Comparison of ENCODE assay signal across 15 mouse cellular contexts in genomic region chr12:116282856-116283255, GRCm38 (mm10). TPM values are rescaled to one million over a fixed set of nuclear protein-coding genes. Genes with fewer than 3 reads are reported as not detected.
DNase-seq lines count a peak whose midpoint lies in the region; ATAC-seq and TF ChIP-seq lines count a peak whose summit lies in the region.
"Had no signal": no experiment of that assay in that cellular context is flagged by ENCODE, and none has a peak within 500 bp of the region (broad histone marks: within the 10 kb centered on the region; RNA-seq: fewer than 3 reads in every experiment).

No protein-coding gene starts in this region.

- TF ChIP-seq CTCF in C2C12 (IDR thresholded peaks at IDR 0.05; ENCODE audit: control insufficient read depth, insufficient read depth, insufficient read length): no peak
- TF ChIP-seq CTCF in G1E (IDR thresholded peaks at IDR 0.05; ENCODE audit: low read depth, low read length): no peak

- no peak for ATAC-seq in hindbrain, embryonic 15.5 days (ENCODE audit: low FRiP score, low read depth)
- no peak for ATAC-seq in hindbrain, embryonic 12.5 days (ENCODE audit: low FRiP score)
- ATAC-seq in G1E (ENCODE audit: extremely low read depth, insufficient number of reproducible peaks, low FRiP score, poor library complexity, severe bottlenecking): no peak
- no peak for ATAC-seq in liver, embryonic 13.5 days (ENCODE audit: low read depth)

- no peaks in the 10 kb centered on the region for H3K27me3 ChIP-seq in hindbrain, embryonic 15.5 days
- H3K27me3 ChIP-seq in hindbrain, embryonic 12.5 days: no peaks in the 10 kb centered on the region
- no peaks in the 10 kb centered on the region for H3K27me3 ChIP-seq in C2C12 (ENCODE audit: control insufficient read depth, insufficient read depth, insufficient read length)
- no peaks in the 10 kb centered on the region for H3K27me3 ChIP-seq in G1E (ENCODE audit: insufficient read depth, low read length)
- H3K27me3 ChIP-seq in liver, embryonic 13.5 days: no peaks in the 10 kb centered on the region
- H3K27me3 ChIP-seq: neural tube, embryonic 12.5 days had no signal

- H3ac ChIP-seq in C2C12 (ENCODE audit: control insufficient read depth, insufficient read length, low read depth): no peak overlapping the region

- H3K4me3 ChIP-seq in hindbrain, embryonic 15.5 days: no peak overlapping the region
- no peak overlapping the region for H3K4me3 ChIP-seq in hindbrain, embryonic 12.5 days
- H3K4me3 ChIP-seq in C2C12 (ENCODE audit: insufficient read depth, poor library complexity, severe bottlenecking): peak overlapping the region; percentile 95
- H3K4me3 ChIP-seq in G1E (ENCODE audit: low read depth, low read length): no peak overlapping the region; the same call in 1 of the 2 replicates
- peak overlapping the region; percentile 43 for H3K4me3 ChIP-seq in liver, embryonic 13.5 days (replicated peaks)

- DNase-seq in G1E (ENCODE audit: low spot score): peak; percentile 30
- no peak for DNase-seq in liver, embryonic 13.5 days
- no peak for DNase-seq in kidney, postnatal 10 days
- no peak for DNase-seq in kidney, adult 11 months
- DNase-seq in thymus, postnatal 4 days: no peak
- DNase-seq: cerebellum, postnatal 10 days; heart, adult 11 months; kidney, postnatal 14 days had no signal

- no peaks in the 10 kb centered on the region for H3K36me3 ChIP-seq in hindbrain, embryonic 15.5 days
- no peaks in the 10 kb centered on the region for H3K36me3 ChIP-seq in hindbrain, embryonic 12.5 days
- H3K36me3 ChIP-seq in C2C12 (ENCODE audit: control insufficient read depth, insufficient read depth) (peaks cover 17% of the 10 kb centered on the region), G1E (replicated peaks) (peaks cover 22% of the 10 kb centered on the region)
- H3K36me3 ChIP-seq in liver, embryonic 13.5 days: no peaks in the 10 kb centered on the region
- H3K36me3 ChIP-seq: neural tube, embryonic 12.5 days had no signal

- 91% methylated on average over 2 of the region's 2 CpGs for WGBS in hindbrain, embryonic 15.5 days
- 93% methylated on average over 2 of the region's 2 CpGs for WGBS in hindbrain, embryonic 12.5 days
- 61% methylated on average over 2 of the region's 2 CpGs for whole genome bisulfite sequencing in liver, embryonic 13.5 days (ENCODE audit: insufficient replicate concordance)

- no peak overlapping the region for H3K9ac ChIP-seq in hindbrain, embryonic 15.5 days
- H3K9ac ChIP-seq in hindbrain, embryonic 12.5 days: no peak overlapping the region
- peak overlapping the region; percentile 57 for H3K9ac ChIP-seq in liver, embryonic 13.5 days

- no peak overlapping the region for H3K27ac ChIP-seq in hindbrain, embryonic 15.5 days (replicated peaks)
- no peak overlapping the region for H3K27ac ChIP-seq in hindbrain, embryonic 12.5 days
- H3K27ac ChIP-seq in liver, embryonic 13.5 days: peak overlapping the region; percentile 47; the same call in 1 of the 2 replicates
- H3K27ac ChIP-seq: macrophage; neural tube, embryonic 12.5 days had no signal

- H3K9me3 ChIP-seq in hindbrain, embryonic 15.5 days: no peaks in the 10 kb centered on the region
- H3K9me3 ChIP-seq in hindbrain, embryonic 12.5 days (replicated peaks): no peaks in the 10 kb centered on the region
- no peaks in the 10 kb centered on the region for H3K9me3 ChIP-seq in G1E (replicated peaks)
- H3K9me3 ChIP-seq in liver, embryonic 13.5 days (replicated peaks): no peaks in the 10 kb centered on the region
- H3K9me3 ChIP-seq: neural tube, embryonic 12.5 days had no signal

- H3K79me2 ChIP-seq in C2C12 (ENCODE audit: control insufficient read depth, insufficient read depth): peaks cover 69% of the 10 kb centered on the region

- peak overlapping the region; percentile 33 for H3K4me2 ChIP-seq in hindbrain, embryonic 15.5 days
- H3K4me2 ChIP-seq in hindbrain, embryonic 12.5 days (replicated peaks): no peak overlapping the region
- peak overlapping the region; percentile 61 for H3K4me2 ChIP-seq in liver, embryonic 13.5 days

- H3K79me3 ChIP-seq in C2C12 (ENCODE audit: low read depth): peaks cover 63% of the 10 kb centered on the region

- H3K4me1 ChIP-seq in hindbrain, embryonic 15.5 days (replicated peaks): peaks cover 19% of the 10 kb centered on the region
- peaks cover 9% of the 10 kb centered on the region for H3K4me1 ChIP-seq in hindbrain, embryonic 12.5 days
- peaks cover 44% of the 10 kb centered on the region for H3K4me1 ChIP-seq in G1E (ENCODE audit: insufficient read depth, low read depth, low read length)
- H3K4me1 ChIP-seq in liver, embryonic 13.5 days (replicated peaks): peaks cover 48% of the 10 kb centered on the region

TF ChIP-seq in C2C12, 6 proteins besides CTCF, POLR2A, EP300 and RAD21:
- no peak for TF ChIP-seq MYOD1 (IDR thresholded peaks at IDR 0.05; ENCODE audit: control insufficient read depth, insufficient read length, low read depth)
- TF ChIP-seq MYOG (IDR thresholded peaks at IDR 0.05; ENCODE audit: control insufficient read depth, extremely low read depth, insufficient read length): no peak
- TF ChIP-seq CEBPB (IDR thresholded peaks at IDR 0.05; ENCODE audit: low read depth): no peak
- no peak for TF ChIP-seq USF1 (IDR thresholded peaks at IDR 0.05; ENCODE audit: low read depth)
- TF ChIP-seq MAX (IDR thresholded peaks at IDR 0.05): no peak
- no peak for TF ChIP-seq FOSL1 (IDR thresholded peaks at IDR 0.05; ENCODE audit: insufficient read depth, low read length, poor library complexity, severe bottlenecking)

RNA-seq across cellular contexts. Expression of gene Esyt2, which starts 1.9 kb away (rescaled TPM):
- polyA plus RNA-seq in hindbrain, embryonic 15.5 days (2015; fragmentation: Nextera tagmentation; extraction: Ambion mirVana): 12.3 and 12.4 TPM in 2 replicates
- 20.9 TPM in 2 replicates for polyA plus RNA-seq in hindbrain, embryonic 12.5 days (2016; fragmentation: Nextera tagmentation; extraction: Ambion mirVana)
- polyA plus RNA-seq in C2C12 (2012; fragmentation: generic; extraction: Trizol) (19.3 TPM), G1E (2012) (22.4 and 23.4 TPM in 2 replicates)
- total RNA-seq in G1E (2014; fragmentation: Nextera tagmentation) (87.5 and 91.7 TPM in 2 replicates), G1E (2017) (145 and 147 TPM in 2 replicates)
- 8.3 and 9.8 TPM in 2 replicates for polyA plus RNA-seq in liver, embryonic 13.5 days (2015; fragmentation: Nextera tagmentation; extraction: Ambion mirVana)

RNA-seq across cellular contexts. Expression of gene Gm11027, which starts 7.7 kb away (rescaled TPM):
- polyA plus RNA-seq in hindbrain, embryonic 15.5 days (2015; fragmentation: Nextera tagmentation; extraction: Ambion mirVana): not detected in 2 replicates
- polyA plus RNA-seq in hindbrain, embryonic 12.5 days (2016; fragmentation: Nextera tagmentation; extraction: Ambion mirVana): not detected in 2 replicates
- polyA plus RNA-seq in C2C12 (2012; fragmentation: generic; extraction: Trizol) (not detected), G1E (2012) (not detected in 2 replicates)
- total RNA-seq in G1E (2014; fragmentation: Nextera tagmentation) (not detected in 2 replicates), G1E (2017) (not detected in 2 replicates)
- polyA plus RNA-seq in liver, embryonic 13.5 days (2015; fragmentation: Nextera tagmentation; extraction: Ambion mirVana): not detected in 2 replicates
- total RNA-seq: adrenal gland, postnatal 4 days had no signal
- polyA plus RNA-seq: macrophage; neural tube, embryonic 12.5 days; spleen, adult 2 months had no signal

RNA-seq across cellular contexts. Expression of gene Wdr60, which starts 20.0 kb away (rescaled TPM):
- polyA plus RNA-seq in hindbrain, embryonic 15.5 days (2015; fragmentation: Nextera tagmentation; extraction: Ambion mirVana): 19.6 and 20.0 TPM in 2 replicates
- 21.8 and 22.9 TPM in 2 replicates for polyA plus RNA-seq in hindbrain, embryonic 12.5 days (2016; fragmentation: Nextera tagmentation; extraction: Ambion mirVana)
- polyA plus RNA-seq in C2C12 (2012; fragmentation: generic; extraction: Trizol) (4.4 TPM), G1E (2012) (10.7 and 13.5 TPM in 2 replicates)
- total RNA-seq in G1E (2014; fragmentation: Nextera tagmentation) (24.9 and 30.0 TPM in 2 replicates), G1E (2017) (49.5 and 68.6 TPM in 2 replicates)
- 5.1 and 5.2 TPM in 2 replicates for polyA plus RNA-seq in liver, embryonic 13.5 days (2015; fragmentation: Nextera tagmentation; extraction: Ambion mirVana)

Comparison
In these comparisons a context has a peak if more than half of its experiments do, and no peak if none do; other contexts are left out.
1. H3K4me3 ChIP-seq: peak in C2C12 (single experiment) and liver, embryonic 13.5 days (single experiment); none in hindbrain, embryonic 15.5 days (single experiment), hindbrain, embryonic 12.5 days (single experiment) and G1E (single experiment).